Mouse (Mus musculus) hindbrain, embryonic 11.5 days (tissue): ENCODE measurements at regions not wholly inside any gene's neighbourhood (a gene's known extent, or its start where the extent isn't known, plus 50 kb on each side); places are given as distances from the start of the nearest gene placed in this dataset.
A peak's percentile ranks its signal among the peaks of the same experiment; 100 is the strongest.

ENCODE experiments used
- ATAC-seq: fragments of 200-750 bp; cut with Nextera tagmentation; 2 replicates; pipeline ENCODE4 v1.8.0; 2017; ENCODE audit warnings: mild to moderate bottlenecking, moderate TSS enrichment, moderate library complexity; ENCODE audit not compliant: low FRiP score
- DNase-seq: peaks from one replicate; pipeline ENCODE4 v3.0.0-alpha.2; 2015; ENCODE audit warnings: low spot score
- H3K27ac ChIP-seq: fragments of 300-500 bp; sonication (generic); 2 replicates; pipeline ENCODE4 v1.5.1; 2014; ENCODE audit warnings: mild to moderate bottlenecking, low read depth, low read length
- H3K27me3 ChIP-seq: fragments of 300-500 bp; sonication (generic); 2 replicates; pipeline ENCODE4 v1.6.1; 2014; ENCODE audit warnings: mild to moderate bottlenecking, low read length, moderate library complexity, mixed read lengths; ENCODE audit not compliant: control insufficient read depth, insufficient read depth
- H3K36me3 ChIP-seq: fragments of 300-500 bp; sonication (generic); 2 replicates; pipeline ENCODE4 v1.6.1; 2014; ENCODE audit warnings: mild to moderate bottlenecking, low read length, moderate library complexity, mixed read lengths; ENCODE audit not compliant: control insufficient read depth, insufficient read depth
- H3K4me1 ChIP-seq: fragments of 300-500 bp; sonication (generic); replicated peaks from 2 replicates; pipeline ENCODE4 v1.6.1; 2014; ENCODE audit warnings: low read length, mixed read lengths; ENCODE audit not compliant: control insufficient read depth, insufficient read depth
- H3K4me2 ChIP-seq: fragments of 300-500 bp; sonication (generic); replicated peaks from 2 replicates; pipeline ENCODE4 v1.6.1; 2014; ENCODE audit warnings: mild to moderate bottlenecking, low read depth, low read length
- H3K4me3 ChIP-seq: fragments of 300-500 bp; sonication (generic); 2 replicates; pipeline ENCODE4 v1.5.1; 2014; ENCODE audit warnings: low read depth, low read length
- H3K9ac ChIP-seq: fragments of 300-500 bp; sonication (generic); 2 replicates; pipeline ENCODE4 v1.6.1; 2014; ENCODE audit warnings: low read depth, low read length
- H3K9me3 ChIP-seq: fragments of 300-500 bp; sonication (generic); 2 replicates; pipeline ENCODE4 v1.6.1; 2016; ENCODE audit warnings: low read length; ENCODE audit not compliant: control insufficient read depth
- WGBS: fragments of 180-500 bp; shearing (Covaris S2); extraction: QIAGEN DNeasy Blood & Tissue Kit; methylation state at CpG from one replicate; pipeline ENCODE4 v1.1.7; 2014; 5-methylcytosine and 5-hydroxymethylcytosine counted together

DNA sequence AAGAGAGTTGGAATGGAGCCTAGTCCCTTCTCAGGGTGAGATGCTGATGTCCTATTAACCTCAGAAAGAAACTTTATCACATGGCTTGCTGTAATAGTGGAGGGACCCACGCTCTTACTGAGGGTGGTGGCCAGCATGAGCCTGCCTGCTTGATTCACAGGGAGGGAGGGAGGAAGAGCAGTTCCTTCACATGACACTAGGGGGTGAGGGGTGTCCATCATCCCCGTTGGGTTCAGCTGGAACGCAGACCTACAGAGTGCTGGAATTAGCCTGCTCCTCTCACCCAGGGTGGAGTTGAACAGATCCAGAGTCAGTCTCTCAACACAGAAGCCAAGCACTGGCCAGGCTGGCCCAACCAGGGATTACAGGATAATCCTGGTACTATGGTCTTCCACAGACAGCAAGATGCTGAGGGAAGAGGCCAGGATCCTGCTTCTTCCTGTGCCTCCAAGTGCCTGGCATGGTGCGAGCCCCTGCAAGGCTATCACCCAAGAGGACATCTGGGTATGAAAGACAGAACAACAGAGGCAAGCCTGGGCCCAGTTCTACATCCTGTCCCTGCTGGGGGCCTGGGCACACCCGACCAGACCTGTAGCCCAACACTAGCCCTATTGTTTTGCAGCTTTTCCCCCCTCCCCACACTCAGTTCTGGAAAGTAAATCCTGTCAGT, 80.4 kb upstream of the Msx1 start:
- Histone ChIP-seq H3K9me3 (no peaks in the 10 kb centered on the region), H3K27me3 (peaks cover 24% of the 10 kb centered on the region), H3K9ac (no peak overlapping the region), H3K4me2 (no peak overlapping the region), H3K4me3 (no peak overlapping the region), H3K36me3 (no peaks in the 10 kb centered on the region), H3K27ac (no peak overlapping the region), H3K4me1 (peaks cover 4% of the 10 kb centered on the region; the same call in 1 of the 2 replicates)
- peak; percentile 46 for DNase-seq
- no peak; the same call in 1 of the 2 replicates for ATAC-seq
- WGBS = 55% methylated on average over 5 of the region's 5 CpGs

DNA sequence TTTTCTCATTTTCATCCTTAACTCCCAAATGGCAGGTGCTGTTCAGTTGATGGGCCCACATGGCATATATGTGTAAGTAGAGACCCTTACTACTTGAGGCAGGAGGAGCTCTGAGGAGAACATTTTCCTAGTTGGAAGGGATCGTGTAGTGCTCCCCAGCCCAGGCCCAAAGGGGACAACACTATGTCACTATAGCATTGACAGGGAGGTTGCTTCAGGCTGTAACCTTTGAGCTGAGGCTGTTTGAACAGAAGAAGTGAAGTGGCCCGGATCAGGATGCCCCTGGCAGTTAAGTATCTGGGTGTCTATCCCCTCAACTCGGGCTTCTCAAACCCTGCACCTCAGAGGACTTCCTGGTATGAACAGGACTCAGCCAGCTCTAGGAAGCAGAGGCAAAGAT, 79.5 kb upstream of the Msx1 start:
- H3K27me3 ChIP-seq = peaks cover 24% of the 10 kb centered on the region
- H3K4me1 ChIP-seq = peaks cover 4% of the 10 kb centered on the region; the same call in 1 of the 2 replicates
- H3K9me3 ChIP-seq = no peaks in the 10 kb centered on the region
- ATAC-seq = no peak
- H3K36me3 ChIP-seq = no peaks in the 10 kb centered on the region
- 75% methylated on average over 3 of the region's 3 CpGs for WGBS
- H3K9ac ChIP-seq = no peak overlapping the region
- no peak overlapping the region for H3K4me3 ChIP-seq
- no peak overlapping the region for H3K4me2 ChIP-seq
- no peak for DNase-seq
- H3K27ac ChIP-seq = no peak overlapping the region

DNA sequence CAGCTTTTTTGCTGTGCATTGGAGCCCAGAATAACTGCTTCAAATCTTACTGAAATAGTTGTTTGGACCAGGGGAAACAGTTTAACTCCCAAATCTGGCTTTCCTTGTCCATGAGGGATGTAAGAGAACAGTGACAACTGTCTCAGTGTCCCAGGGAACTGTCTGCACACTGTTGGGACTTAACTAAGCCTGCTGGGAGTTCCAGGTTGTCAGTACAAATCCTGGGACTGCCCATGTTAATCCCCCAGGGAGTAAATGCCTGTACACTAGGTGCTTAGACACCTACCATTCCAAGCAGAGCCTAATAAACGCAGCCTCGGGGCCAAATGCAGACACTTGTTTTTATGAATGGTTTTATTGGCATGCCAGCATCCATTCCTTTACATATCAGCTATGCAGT, 78.4 kb upstream of the Msx1 start:
- Histone ChIP-seq H3K36me3 (no peaks in the 10 kb centered on the region), H3K4me2 (no peak overlapping the region), H3K9ac (no peak overlapping the region), H3K27me3 (peaks cover 24% of the 10 kb centered on the region), H3K9me3 (no peaks in the 10 kb centered on the region), H3K4me1 (peaks cover 6% of the 10 kb centered on the region; the same call in 1 of the 2 replicates), H3K4me3 (no peak overlapping the region), H3K27ac (no peak overlapping the region)
- WGBS = 65% methylated on average over 2 of the region's 2 CpGs
- ATAC-seq = no peak
- no peak for DNase-seq

DNA sequence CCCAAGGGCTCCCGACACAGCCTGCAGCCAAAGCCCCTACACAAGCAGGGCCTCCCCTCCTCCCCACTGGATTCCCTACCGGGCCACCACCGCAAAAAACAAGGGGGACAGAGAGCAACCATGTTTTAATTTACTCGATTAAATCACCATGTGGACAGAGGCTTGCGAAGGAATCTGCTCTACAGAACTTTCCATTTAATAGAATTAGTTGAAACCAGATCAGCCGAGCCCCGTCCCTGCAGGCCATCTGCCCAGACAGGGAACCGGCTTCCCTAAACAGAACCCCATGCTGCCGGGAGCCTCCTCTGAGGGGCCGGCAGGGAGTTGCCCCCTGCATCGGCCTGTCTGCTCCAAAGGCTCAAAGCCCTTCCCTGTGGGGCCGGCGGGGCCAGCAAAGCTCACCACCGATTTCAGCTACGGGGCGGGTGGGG, 77.5 kb upstream of the Msx1 start:
- peak overlapping the region; percentile 30 for H3K4me2 ChIP-seq
- DNase-seq (peak; percentile 39), ATAC-seq (no peak)
- no peaks in the 10 kb centered on the region for H3K9me3 ChIP-seq
- H3K27ac ChIP-seq = no peak overlapping the region
- 2% methylated on average over 16 of the region's 16 CpGs for WGBS
- no peak overlapping the region for H3K9ac ChIP-seq
- H3K4me3 ChIP-seq = no peak overlapping the region
- H3K27me3 ChIP-seq = peaks cover 24% of the 10 kb centered on the region
- H3K36me3 ChIP-seq = no peaks in the 10 kb centered on the region
- H3K4me1 ChIP-seq = peaks cover 8% of the 10 kb centered on the region; the same call in 1 of the 2 replicates

DNA sequence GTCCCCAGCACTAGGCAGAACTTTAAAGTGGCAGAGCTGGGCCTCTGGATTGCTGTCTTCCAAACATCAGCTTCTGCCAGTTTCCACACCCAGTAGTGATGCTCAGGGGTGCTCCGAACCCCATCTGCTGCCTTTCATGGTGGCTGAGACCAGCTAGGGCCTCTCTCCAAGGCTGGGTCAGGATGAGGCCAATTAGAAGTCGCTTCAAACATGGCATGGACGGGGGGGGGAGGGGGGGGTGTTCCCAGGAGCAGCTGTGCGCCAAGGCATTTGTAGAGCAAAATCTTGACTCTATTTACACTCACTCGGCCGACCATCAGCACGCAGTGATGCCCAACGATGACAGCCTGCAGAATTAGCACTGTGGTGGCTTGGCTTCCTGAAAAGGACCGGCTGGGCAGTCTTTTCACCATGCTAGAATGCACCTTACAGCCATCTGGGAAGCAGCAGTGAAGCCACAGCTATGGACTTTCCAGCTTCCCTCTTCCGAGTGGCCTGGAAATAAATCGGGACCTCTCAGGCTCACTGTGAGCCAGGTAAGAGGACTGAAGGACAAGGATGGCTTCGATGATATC, 73.7 kb upstream of the Msx1 start:
- Histone ChIP-seq H3K9ac (no peak overlapping the region), H3K9me3 (no peaks in the 10 kb centered on the region), H3K4me2 (no peak overlapping the region), H3K4me3 (no peak overlapping the region), H3K36me3 (no peaks in the 10 kb centered on the region), H3K27me3 (peaks cover 28% of the 10 kb centered on the region), H3K27ac (no peak overlapping the region), H3K4me1 (peaks cover 23% of the 10 kb centered on the region)
- ATAC-seq (no peak), DNase-seq (peak; percentile 16)
- 45% methylated on average over 12 of the region's 12 CpGs for WGBS

DNA sequence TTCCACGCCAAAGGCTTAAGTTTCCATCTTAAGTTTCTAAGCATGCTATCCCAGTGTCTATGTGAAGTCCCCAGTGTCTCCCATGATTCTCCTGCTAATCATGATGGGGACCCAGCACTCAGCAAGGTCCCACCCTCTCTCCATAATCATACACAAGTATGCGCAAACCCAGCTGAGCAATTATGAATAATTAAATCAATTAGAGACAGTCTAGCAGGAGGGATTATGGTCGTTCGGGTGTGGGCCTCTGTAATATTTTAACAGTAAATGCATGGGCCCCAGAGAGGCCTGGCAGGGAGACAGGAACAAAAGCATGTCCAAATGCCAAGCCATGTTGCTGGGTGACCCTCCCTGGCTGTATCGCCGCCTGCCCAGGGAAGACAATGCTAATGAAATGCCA, 73.1 kb upstream of the Msx1 start:
- Histone ChIP-seq H3K9ac (no peak overlapping the region), H3K4me3 (no peak overlapping the region), H3K9me3 (no peaks in the 10 kb centered on the region), H3K36me3 (no peaks in the 10 kb centered on the region), H3K4me1 (peaks cover 23% of the 10 kb centered on the region), H3K4me2 (no peak overlapping the region), H3K27me3 (peaks cover 30% of the 10 kb centered on the region), H3K27ac (no peak overlapping the region)
- 52% methylated on average over 6 of the region's 6 CpGs for WGBS
- DNase-seq = peak; percentile 37
- ATAC-seq = peak; percentile 41

DNA sequence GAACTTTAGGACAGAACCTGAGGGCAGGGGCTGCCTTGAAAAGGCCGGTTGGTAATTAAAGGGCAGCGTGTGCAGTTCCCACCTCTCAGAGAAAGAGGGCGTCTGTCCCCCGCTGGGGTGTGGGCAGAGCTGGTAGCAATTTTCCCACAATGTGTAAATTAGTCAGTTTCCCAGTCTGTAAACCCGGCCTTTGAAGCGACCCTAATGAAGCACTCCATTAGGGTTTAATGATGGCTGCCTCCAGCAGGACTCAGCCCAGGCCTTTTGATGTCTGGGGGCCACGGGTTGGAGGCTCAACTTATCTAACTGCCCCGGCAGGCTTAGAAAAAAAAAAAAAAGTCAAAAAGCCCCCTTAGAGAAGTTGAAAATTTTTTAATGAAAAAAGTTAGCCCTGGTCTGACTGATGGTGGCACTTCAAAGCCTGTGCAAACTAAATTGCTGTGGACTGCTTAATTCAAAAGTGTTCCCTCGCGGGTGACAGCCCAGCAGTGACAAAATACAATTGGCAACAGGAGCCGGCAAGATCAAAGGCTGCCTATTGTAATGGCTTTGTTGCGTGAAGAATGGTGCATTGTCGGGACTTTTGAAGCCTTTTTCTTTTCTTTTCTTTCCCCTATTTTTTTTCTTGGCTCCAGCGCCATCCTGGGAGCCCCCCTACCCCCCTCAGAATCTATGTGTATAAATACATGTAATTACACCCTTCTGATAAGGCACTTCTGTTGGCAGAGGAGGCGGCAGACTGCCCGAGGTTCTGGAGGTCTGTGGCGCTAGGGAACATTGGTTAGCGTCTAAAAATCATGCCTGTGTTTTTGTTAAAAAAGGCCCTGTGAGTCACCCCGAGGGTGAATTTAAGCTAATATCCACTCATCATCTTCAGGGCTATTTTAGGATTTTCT, 71.3 kb upstream of the Msx1 start:
- Histone ChIP-seq H3K9me3 (no peaks in the 10 kb centered on the region), H3K27ac (no peak overlapping the region; the same call in 1 of the 2 replicates), H3K36me3 (no peaks in the 10 kb centered on the region), H3K27me3 (peaks cover 30% of the 10 kb centered on the region), H3K4me1 (peaks cover 18% of the 10 kb centered on the region), H3K4me3 (no peak overlapping the region), H3K9ac (no peak overlapping the region), H3K4me2 (no peak overlapping the region)
- 2% methylated on average over 19 of the region's 19 CpGs for WGBS
- DNase-seq (peak; percentile 80), ATAC-seq (peak; percentile 58)

DNA sequence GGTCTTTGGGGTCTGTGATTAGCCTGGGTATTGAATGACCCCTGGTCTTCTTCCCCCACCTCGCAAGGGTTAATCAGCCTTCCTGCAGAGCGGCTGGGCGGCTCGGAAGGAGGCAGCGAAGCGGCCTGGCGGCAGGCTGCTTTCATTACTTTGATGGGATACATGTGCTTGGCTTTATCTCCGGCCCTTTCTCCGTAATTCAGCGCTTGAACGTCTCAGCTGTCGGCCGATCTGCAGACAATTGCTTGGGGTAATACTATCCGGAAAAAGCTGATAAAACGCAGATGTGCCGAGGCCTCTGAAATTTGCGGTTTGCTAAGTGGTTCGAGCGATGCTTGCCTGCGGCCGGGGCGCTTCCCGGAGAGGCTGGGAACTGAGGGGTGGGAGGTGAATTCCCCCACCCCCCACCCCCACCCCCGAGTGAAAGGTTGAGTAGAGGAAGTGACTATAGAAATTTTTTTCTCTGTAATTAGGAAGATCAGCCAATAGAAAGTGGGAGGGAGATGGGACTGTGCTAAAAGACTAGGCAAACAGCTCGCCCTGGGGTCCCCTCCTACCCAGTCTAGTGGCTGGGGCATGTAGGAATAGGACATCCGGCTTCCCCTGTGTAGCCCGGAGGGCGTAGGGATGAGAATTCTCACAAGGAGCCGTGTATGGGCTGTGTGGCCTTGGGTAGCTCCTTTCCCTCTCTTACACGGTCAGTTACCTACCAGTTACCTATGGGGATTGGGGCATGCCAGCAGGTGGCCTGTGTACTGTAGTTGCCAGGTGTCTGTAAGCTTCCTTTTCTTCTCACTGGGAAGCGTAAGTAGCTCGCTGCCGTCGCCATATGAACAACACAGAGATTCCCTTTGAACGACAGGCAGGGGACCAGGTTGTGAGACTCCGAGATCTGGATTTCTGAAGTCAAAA, 69.5 kb upstream of the Msx1 start:
- Histone ChIP-seq H3K27me3 (peaks cover 24% of the 10 kb centered on the region), H3K27ac (peak overlapping the region; percentile 18), H3K4me1 (peaks cover 18% of the 10 kb centered on the region), H3K9me3 (no peaks in the 10 kb centered on the region), H3K36me3 (no peaks in the 10 kb centered on the region), H3K4me2 (peak overlapping the region; percentile 37), H3K9ac (peak overlapping the region; percentile 44; the same call in 1 of the 2 replicates), H3K4me3 (peak overlapping the region; percentile 20)
- DNase-seq (peak; percentile 71), ATAC-seq (peak; percentile 38)
- 3% methylated on average over 36 of the region's 36 CpGs for WGBS
